Comparison of ENCODE assay signal across 9 mouse cellular contexts in genomic region chr2:19343901-19344635, GRCm38 (mm10). TPM values are rescaled to one million over a fixed set of nuclear protein-coding genes. Genes with fewer than 3 reads are reported as not detected.
DNase-seq lines count a peak whose midpoint lies in the region; ATAC-seq and TF ChIP-seq lines count a peak whose summit lies in the region.
"Had no signal": no experiment of that assay in that cellular context is flagged by ENCODE, and none has a peak within 500 bp of the region (broad histone marks: within the 10 kb centered on the region; RNA-seq: fewer than 3 reads in every experiment).

No protein-coding gene starts in this region.

- 33% methylated on average over 10 of the region's 10 CpGs for WGBS in heart, postnatal 0 days

- peak overlapping the region; percentile 48 for H3K4me2 ChIP-seq in heart, postnatal 0 days (ENCODE audit: low read depth, low read length)

- no peak for TF ChIP-seq CTCF in heart, postnatal 0 days (IDR thresholded peaks at IDR 0.05; ENCODE audit: low read depth)

- peak; percentile 33; the same call in 1 of the 2 replicates for ATAC-seq in heart, postnatal 0 days (ENCODE audit: insufficient read depth, low read depth)
- no peak for ATAC-seq in inflammation-experienced regulatory T-cells, adult 6 months

- H3K9me3 ChIP-seq in heart, postnatal 0 days (replicated peaks; ENCODE audit: control insufficient read depth, low read length) = no peaks in the 10 kb centered on the region

- H3K9ac ChIP-seq in heart, postnatal 0 days (replicated peaks; ENCODE audit: low read depth, low read length) = no peak overlapping the region
- H3K9ac ChIP-seq: liver, embryonic 14.5 days had no signal

- TF ChIP-seq EP300 in heart, postnatal 0 days (IDR thresholded peaks at IDR 0.05; ENCODE audit: low read depth) = no peak

- H3K27ac ChIP-seq in heart, postnatal 0 days (ENCODE audit: low read depth) = no peak overlapping the region
- H3K27ac ChIP-seq: liver, embryonic 14.5 days had no signal

- H3K4me3 ChIP-seq in heart, postnatal 0 days (ENCODE audit: low read depth, low read length) = peak overlapping the region; percentile 22

- H3K36me3 ChIP-seq in heart, postnatal 0 days (replicated peaks; ENCODE audit: control insufficient read depth, insufficient read depth, low read length) = no peaks in the 10 kb centered on the region

- H3K27me3 ChIP-seq in heart, postnatal 0 days (ENCODE audit: control insufficient read depth, insufficient read depth, low read length) = no peaks in the 10 kb centered on the region

- H3K4me1 ChIP-seq in heart, postnatal 0 days (ENCODE audit: control insufficient read depth, insufficient read depth) = no peaks in the 10 kb centered on the region; the same call in 1 of the 2 replicates

- peak; percentile 7 for DNase-seq in ovary, postnatal 36 days (ENCODE audit: low spot score)
- DNase-seq in ovary, postnatal 14 days (ENCODE audit: low spot score) = no peak
- peak; percentile 21 for DNase-seq in fibroblast of lung, adult 2 months (ENCODE audit: low read depth)
- no peak for DNase-seq in heart, postnatal 0 days (ENCODE audit: low spot score)
- peak; percentile 79 for DNase-seq in layer of hippocampus, adult 9-11 months
- DNase-seq in lung, postnatal 10 days = peak; percentile 37
- peak; percentile 30 for DNase-seq in right cerebral cortex, postnatal 4 days

RNA-seq across cellular contexts. Expression of gene Msrb2, which starts 27.2 kb away (rescaled TPM):
- 26.6 and 62.1 TPM in 2 replicates for total RNA-seq in heart, postnatal 0 days (2014; rRNA removed; ENCODE audit: low replicate concordance)
- 62.1 and 62.3 TPM in 2 replicates for polyA plus RNA-seq in heart, postnatal 0 days (2015; fragmentation: Nextera tagmentation; extraction: Ambion mirVana)
- polyA plus RNA-seq in inflammation-experienced regulatory T-cells, adult 6 months (2017; shearing (Covaris generic)) = 10 to 100 TPM in 2 of 3 experiments, 1 to 10 TPM in 1; 7.5 to 24.0 (median 21.0) TPM

Comparison
In these comparisons a context has a peak if more than half of its experiments do, and no peak if none do; other contexts are left out.
1. DNase-seq: peak in ovary, postnatal 36 days (single experiment), fibroblast of lung, adult 2 months (single experiment), layer of hippocampus, adult 9-11 months (single experiment), lung, postnatal 10 days (single experiment) and right cerebral cortex, postnatal 4 days (single experiment); none in ovary, postnatal 14 days (single experiment) and heart, postnatal 0 days (single experiment).